Mouse (Mus musculus) limb, embryonic 15.5 days (tissue): ENCODE measurements around the gene Sgsm3. TPM values are rescaled to one million over a fixed set of nuclear protein-coding genes. Genes with fewer than 3 reads are reported as not detected.
A peak's percentile ranks its signal among the peaks of the same experiment; 100 is the strongest.

ENCODE experiments used
- ATAC-seq: fragments of 200-750 bp; cut with Nextera tagmentation; 2 replicates; pipeline ENCODE4 v1.8.0; 2017; ENCODE audit warnings: low read depth, moderate TSS enrichment; ENCODE audit not compliant: insufficient number of reproducible peaks, low FRiP score, low TSS enrichment
- H3K27ac ChIP-seq: fragments of 300-500 bp; sonication (generic); 2 replicates; pipeline ENCODE4 v1.5.1; 2015; ENCODE audit warnings: moderate library complexity, mild to moderate bottlenecking, inconsistent platforms
- H3K27me3 ChIP-seq: fragments of 300-500 bp; sonication (generic); 2 replicates; pipeline ENCODE4 v1.6.1; 2015; ENCODE audit warnings: inconsistent platforms
- H3K36me3 ChIP-seq: fragments of 300-500 bp; sonication (generic); 2 replicates; pipeline ENCODE4 v1.6.1; 2015; ENCODE audit warnings: inconsistent platforms
- H3K4me1 ChIP-seq: fragments of 300-500 bp; sonication (generic); 2 replicates; pipeline ENCODE4 v1.6.1; 2015; ENCODE audit warnings: inconsistent platforms
- H3K4me2 ChIP-seq: fragments of 300-500 bp; sonication (generic); 2 replicates; pipeline ENCODE4 v1.6.1; 2015; ENCODE audit warnings: mild to moderate bottlenecking, inconsistent platforms
- H3K4me3 ChIP-seq: fragments of 300-500 bp; sonication (generic); 2 replicates; pipeline ENCODE4 v1.5.1; 2015; ENCODE audit warnings: mild to moderate bottlenecking, inconsistent platforms
- H3K9ac ChIP-seq: fragments of 300-500 bp; sonication (generic); 2 replicates; pipeline ENCODE4 v1.6.1; 2015; ENCODE audit warnings: inconsistent platforms
- H3K9me3 ChIP-seq: fragments of 300-500 bp; sonication (generic); 2 replicates; pipeline ENCODE4 v1.6.1; 2016; ENCODE audit warnings: inconsistent platforms
- WGBS: fragments of 180-500 bp; shearing (Covaris S2); methylation state at CpG from one replicate; pipeline ENCODE4 v1.1.7; 2015; 5-methylcytosine and 5-hydroxymethylcytosine counted together
- polyA plus RNA-seq: library from polyadenylated mRNA; unstranded; fragments of >200 nt; fragmentation: Nextera tagmentation; extraction: Ambion mirVana; gene quantifications from 2 replicates; pipeline ENCODE4 v1.2.1, GENCODE M21; 2015

The Sgsm3 gene
- polyA plus RNA-seq, 1 experiment from 2014 or later: 26.0 TPM

GRCm38 (mm10) chr15:81032941-81033629, 55.5 kb downstream of the Sgsm3 start:
- no peak overlapping the region for H3K4me2 ChIP-seq
- 0 out of 2 replicates have a peak, but pooled peaks have one; percentile 50 for ATAC-seq
- 43% methylated on average over 9 of the region's 9 CpGs for WGBS
- H3K4me1 ChIP-seq: peaks cover 27% of the 10 kb centered on the region
- H3K27ac ChIP-seq: peak overlapping the region; percentile 6; the same call in 1 of the 2 replicates
- no peak overlapping the region for H3K4me3 ChIP-seq
- no peaks in the 10 kb centered on the region for H3K9me3 ChIP-seq
- no peak overlapping the region for H3K9ac ChIP-seq
- no peaks in the 10 kb centered on the region for H3K27me3 ChIP-seq
- H3K36me3 ChIP-seq: no peaks in the 10 kb centered on the region

GRCm38 (mm10) chr15:81034119-81034518, 56.6 kb downstream of the Sgsm3 start:
- 0 out of 2 replicates have a peak overlapping the region, but pooled peaks have one; percentile 3 for H3K27ac ChIP-seq
- peaks cover 27% of the 10 kb centered on the region for H3K4me1 ChIP-seq
- no peak for ATAC-seq
- no peaks in the 10 kb centered on the region for H3K27me3 ChIP-seq
- no peak overlapping the region for H3K4me3 ChIP-seq
- no peak overlapping the region for H3K4me2 ChIP-seq
- no peaks in the 10 kb centered on the region for H3K9me3 ChIP-seq
- no peaks in the 10 kb centered on the region for H3K36me3 ChIP-seq
- no peak overlapping the region for H3K9ac ChIP-seq
- 64% methylated on average over 6 of the region's 6 CpGs for WGBS

- Histone ChIP-seq H3K9me3 (no peaks in the 10 kb centered on the region), H3K36me3 (no peaks in the 10 kb centered on the region), H3K27me3 (no peaks in the 10 kb centered on the region), H3K9ac (no peak overlapping the region), H3K4me1 (peaks cover 27% of the 10 kb centered on the region), H3K4me2 (no peak overlapping the region), H3K27ac (no peak overlapping the region), H3K4me3 (no peak overlapping the region)
- no peak for ATAC-seq
- 63% methylated on average over 12 of the region's 12 CpGs for WGBS
These were observed 58.0 kb downstream of the Sgsm3 start for GRCm38 (mm10) chr15:81035417-81036162.

- H3K9me3 ChIP-seq: no peaks in the 10 kb centered on the region
- no peaks in the 10 kb centered on the region for H3K36me3 ChIP-seq
- 70% methylated on average over 5 of the region's 5 CpGs for WGBS
- no peaks in the 10 kb centered on the region for H3K27me3 ChIP-seq
- H3K4me3 ChIP-seq: no peak overlapping the region
- no peak overlapping the region for H3K27ac ChIP-seq
- ATAC-seq: no peak
- peaks cover 40% of the 10 kb centered on the region for H3K4me1 ChIP-seq
- H3K9ac ChIP-seq: no peak overlapping the region
- no peak overlapping the region for H3K4me2 ChIP-seq
These were observed 60.9 kb downstream of the Sgsm3 start for GRCm38 (mm10) chr15:81038419-81038818.

GRCm38 (mm10) chr15:81041767-81042166, 64.2 kb downstream of the Sgsm3 start:
- WGBS: 73% methylated on average over 4 of the region's 4 CpGs
- H3K27ac ChIP-seq: 0 out of 2 replicates have a peak overlapping the region, but pooled peaks have one; percentile 9

GRCm38 (mm10) chr15:81042276-81042931, 64.8 kb downstream of the Sgsm3 start:
- H3K9me3 ChIP-seq: no peaks in the 10 kb centered on the region
- H3K4me1 ChIP-seq: peaks cover 17% of the 10 kb centered on the region
- H3K9ac ChIP-seq: no peak overlapping the region
- no peak for ATAC-seq
- H3K4me3 ChIP-seq: no peak overlapping the region
- H3K27ac ChIP-seq: 0 out of 2 replicates have a peak overlapping the region, but pooled peaks have one; percentile 9
- H3K36me3 ChIP-seq: peaks cover 12% of the 10 kb centered on the region
- no peak overlapping the region for H3K4me2 ChIP-seq
- no peaks in the 10 kb centered on the region for H3K27me3 ChIP-seq
- 47% methylated on average over 13 of the region's 13 CpGs for WGBS

More at GRCm38 (mm10) chr15:81041767-81042166, 64.2 kb downstream of the Sgsm3 start:
- Histone ChIP-seq H3K4me3 (no peak overlapping the region), H3K36me3 (peaks cover 12% of the 10 kb centered on the region), H3K27me3 (no peaks in the 10 kb centered on the region), H3K9me3 (no peaks in the 10 kb centered on the region), H3K4me2 (no peak overlapping the region), H3K9ac (no peak overlapping the region), H3K4me1 (peaks cover 17% of the 10 kb centered on the region)
- ATAC-seq: no peak

- Histone ChIP-seq H3K9ac (no peak overlapping the region), H3K4me2 (no peak overlapping the region), H3K27me3 (no peaks in the 10 kb centered on the region), H3K4me1 (peaks cover 17% of the 10 kb centered on the region), H3K9me3 (no peaks in the 10 kb centered on the region), H3K36me3 (peaks cover 12% of the 10 kb centered on the region), H3K27ac (no peak overlapping the region), H3K4me3 (no peak overlapping the region)
- WGBS: 93% methylated on average over 9 of the region's 9 CpGs
- no peak for ATAC-seq
These were observed 66.9 kb downstream of the Sgsm3 start for GRCm38 (mm10) chr15:81044446-81044845.

GRCm38 (mm10) chr15:81045336-81045735, 67.8 kb downstream of the Sgsm3 start:
- peaks cover 12% of the 10 kb centered on the region for H3K36me3 ChIP-seq
- ATAC-seq: no peak
- no peaks in the 10 kb centered on the region for H3K9me3 ChIP-seq
- no peak overlapping the region for H3K9ac ChIP-seq
- no peak overlapping the region for H3K27ac ChIP-seq
- no peaks in the 10 kb centered on the region for H3K27me3 ChIP-seq
- no peak overlapping the region for H3K4me3 ChIP-seq
- no peak overlapping the region for H3K4me2 ChIP-seq
- WGBS: 85% methylated on average over 4 of the region's 4 CpGs
- peaks cover 21% of the 10 kb centered on the region for H3K4me1 ChIP-seq

- 85% methylated on average over 7 of the region's 7 CpGs for WGBS
- ATAC-seq: no peak
- H3K27me3 ChIP-seq: no peaks in the 10 kb centered on the region
These were observed 68.5 kb downstream of the Sgsm3 start for GRCm38 (mm10) chr15:81046061-81046460.

GRCm38 (mm10) chr15:81047497-81047896, 69.9 kb downstream of the Sgsm3 start:
- H3K4me1 ChIP-seq: peaks cover 12% of the 10 kb centered on the region
- WGBS: 50% methylated on average over 10 of the region's 10 CpGs
- no peak for ATAC-seq
- no peaks in the 10 kb centered on the region for H3K27me3 ChIP-seq
- H3K9me3 ChIP-seq: no peaks in the 10 kb centered on the region
- H3K9ac ChIP-seq: no peak overlapping the region
- H3K27ac ChIP-seq: no peak overlapping the region
- no peak overlapping the region for H3K4me2 ChIP-seq
- no peak overlapping the region for H3K4me3 ChIP-seq
- peaks cover 12% of the 10 kb centered on the region for H3K36me3 ChIP-seq

More at GRCm38 (mm10) chr15:81046061-81046460, 68.5 kb downstream of the Sgsm3 start:
- Histone ChIP-seq H3K27ac (no peak overlapping the region), H3K36me3 (peaks cover 12% of the 10 kb centered on the region), H3K9ac (no peak overlapping the region), H3K4me3 (no peak overlapping the region), H3K4me2 (no peak overlapping the region), H3K4me1 (peaks cover 21% of the 10 kb centered on the region), H3K9me3 (no peaks in the 10 kb centered on the region)

- H3K9me3 ChIP-seq: no peaks in the 10 kb centered on the region
- 0 out of 2 replicates have a peak, but pooled peaks cover 6% of the 10 kb centered on the region for H3K4me1 ChIP-seq
- ATAC-seq: no peak
- peaks cover 9% of the 10 kb centered on the region for H3K36me3 ChIP-seq
- H3K27me3 ChIP-seq: no peaks in the 10 kb centered on the region
- H3K4me3 ChIP-seq: no peak overlapping the region
- no peak overlapping the region for H3K4me2 ChIP-seq
- H3K9ac ChIP-seq: no peak overlapping the region
- WGBS: 71% methylated on average over 6 of the region's 6 CpGs
- H3K27ac ChIP-seq: no peak overlapping the region
These were observed 72.0 kb downstream of the Sgsm3 start for GRCm38 (mm10) chr15:81049401-81050053.
